Mouse (Mus musculus) myocyte (in vitro differentiated cells): ENCODE measurements around the gene Lrrc46. TPM values are rescaled to one million over a fixed set of nuclear protein-coding genes. Genes with fewer than 3 reads are reported as not detected.
A peak's percentile ranks its signal among the peaks of the same experiment; 100 is the strongest.

ENCODE experiments used
- H3K27me3 ChIP-seq: one replicate; pipeline ENCODE4 v1.6.1; 2011; ENCODE audit not compliant: control insufficient read depth, insufficient read depth, insufficient read length
- H3K36me3 ChIP-seq: one replicate; pipeline ENCODE4 v1.6.1; 2011; ENCODE audit not compliant: control insufficient read depth, insufficient read depth
- H3K4me2 ChIP-seq: one replicate; pipeline ENCODE4 v1.6.1; 2011; ENCODE audit warnings: low read depth, control low read depth
- H3K4me3 ChIP-seq: one replicate; pipeline ENCODE4 v1.5.1; 2011; ENCODE audit warnings: mild to moderate bottlenecking, control low read depth, moderate library complexity
- H3K79me2 ChIP-seq: one replicate; pipeline ENCODE4 v1.6.1; 2011; ENCODE audit not compliant: control insufficient read depth, insufficient read depth
- H3ac ChIP-seq: one replicate; pipeline ENCODE4 v1.6.1; 2011; ENCODE audit not compliant: control insufficient read depth, insufficient read length
- CEBPB ChIP-seq: IDR thresholded peaks from 2 replicates; pipeline ENCODE4 v1.6.1; 2011; ENCODE audit warnings: mild to moderate bottlenecking, moderate library complexity; ENCODE audit not compliant: poor library complexity, insufficient read depth, severe bottlenecking
- E2F4 ChIP-seq: IDR thresholded peaks from one replicate; pipeline ENCODE4 v1.6.1; 2011; ENCODE audit warnings: mild to moderate bottlenecking, control low read depth, moderate library complexity; ENCODE audit not compliant: insufficient read depth
- MAX ChIP-seq: IDR thresholded peaks from one replicate; pipeline ENCODE4 v1.6.1; 2011; ENCODE audit warnings: low read depth, mild to moderate bottlenecking, control low read depth
- MYOD1 ChIP-seq, 3 experiments: IDR thresholded peaks; one replicate each; pipeline ENCODE4 v1.6.1; 2011; ENCODE audit warnings: control low read depth in 2 of 3, low read depth in 2 of 3, mild to moderate bottlenecking in 2 of 3, moderate library complexity in 1 of 3; ENCODE audit not compliant: insufficient read length in 2 of 3, control insufficient read depth in 1 of 3
- MYOG ChIP-seq, 3 experiments: IDR thresholded peaks; one replicate each; pipeline ENCODE4 v1.6.1; 2011; ENCODE audit warnings: control low read depth in 2 of 3, low read depth in 2 of 3, mild to moderate bottlenecking in 2 of 3; ENCODE audit not compliant: insufficient read length in 2 of 3, control insufficient read depth in 1 of 3, insufficient read depth in 1 of 3
- POLR2A ChIP-seq: IDR thresholded peaks from one replicate; pipeline ENCODE4 v1.6.1; 2011; ENCODE audit warnings: low read depth, mild to moderate bottlenecking, control low read depth, moderate library complexity; ENCODE audit not compliant: insufficient read length
- POLR2AphosphoS2 ChIP-seq: IDR thresholded peaks from one replicate; pipeline ENCODE4 v1.6.1; 2011; ENCODE audit warnings: low read depth, control low read depth; ENCODE audit not compliant: insufficient read length
- REST ChIP-seq: IDR thresholded peaks from one replicate; pipeline ENCODE4 v1.6.1; 2011; ENCODE audit warnings: mild to moderate bottlenecking, control low read depth, moderate library complexity; ENCODE audit not compliant: insufficient read depth, insufficient read length
- SRF ChIP-seq: IDR thresholded peaks from one replicate; pipeline ENCODE4 v1.6.1; 2011; ENCODE audit warnings: low read depth; ENCODE audit not compliant: control insufficient read depth, insufficient read length
- TCF12 ChIP-seq: IDR thresholded peaks from one replicate; pipeline ENCODE4 v1.6.1; 2011; ENCODE audit warnings: mild to moderate bottlenecking, control low read depth; ENCODE audit not compliant: poor library complexity, insufficient read depth, severe bottlenecking
- TCF3 ChIP-seq: IDR thresholded peaks from one replicate; pipeline ENCODE4 v1.6.1; 2011; ENCODE audit warnings: low read depth, control low read depth; ENCODE audit not compliant: insufficient read length
- USF1 ChIP-seq: IDR thresholded peaks from one replicate; pipeline ENCODE4 v1.6.1; 2011; ENCODE audit warnings: low read depth, mild to moderate bottlenecking, control low read depth, moderate library complexity
- polyA plus RNA-seq: library from polyadenylated mRNA; unstranded; fragments of >200 nt; fragmentation: generic; extraction: Trizol; gene quantifications from one replicate; pipeline ENCODE4 v1.2.1, GENCODE M21; 2012; ENCODE audit warnings: missing spikeins

Lrrc46 gene
- polyA plus RNA-seq, 1 experiment, result 1.4 TPM

DNA sequence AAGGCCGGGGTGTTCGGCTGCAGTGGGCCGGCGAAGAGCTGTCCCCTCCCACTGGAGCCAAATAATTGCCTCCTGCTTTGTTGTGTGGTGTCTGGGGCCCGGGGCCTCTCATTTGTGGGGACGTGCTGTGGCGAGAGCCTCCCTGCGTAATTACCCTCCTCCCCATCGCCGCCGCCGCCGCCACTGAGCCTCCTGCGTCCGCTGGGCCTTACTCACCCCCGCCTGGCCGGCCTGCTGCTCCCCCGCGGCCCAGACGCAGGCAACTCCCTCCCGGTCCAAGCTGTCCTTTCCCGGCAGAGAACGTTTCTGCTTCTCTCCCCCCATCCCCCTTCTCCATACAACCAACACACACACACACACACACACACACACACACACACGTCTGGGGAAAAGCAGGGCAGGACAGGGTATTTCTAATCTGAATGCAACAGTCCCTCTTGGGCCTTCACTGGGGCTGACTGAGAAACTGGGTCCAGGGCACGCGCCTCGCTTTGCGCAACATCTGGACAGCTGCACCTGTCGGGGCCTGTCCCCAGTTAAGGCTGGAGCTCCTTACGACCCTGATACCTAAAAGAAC is 43.7 kb downstream of the Lrrc46 start:
- no peaks in the 10 kb centered on the region for H3K36me3 ChIP-seq
- no peaks in the 10 kb centered on the region for H3K27me3 ChIP-seq
- H3K4me2 ChIP-seq, result peak overlapping the region; percentile 66
- H3ac ChIP-seq, result peak overlapping the region; percentile 7
- TF ChIP-seq MYOD1 (IDR thresholded peaks at IDR 0.05; ENCODE audit: control insufficient read depth in 1 of 3, insufficient read length in 2 of 3, low read depth in 2 of 3), result peak in 2 of 3 experiments; percentile 44 to 70
- TF ChIP-seq USF1, result no peak
- TF ChIP-seq POLR2A, result peak; percentile 47
- peak overlapping the region; percentile 1 for H3K4me3 ChIP-seq
- no peaks in the 10 kb centered on the region for H3K79me2 ChIP-seq

- Histone ChIP-seq H3K36me3 (no peaks in the 10 kb centered on the region), H3K27me3 (no peaks in the 10 kb centered on the region), H3ac (peak overlapping the region; percentile 7), H3K4me2 (peak overlapping the region; percentile 66), H3K4me3 (peak overlapping the region; percentile 1), H3K79me2 (no peaks in the 10 kb centered on the region)
- no peak for TF ChIP-seq TCF3
- no peak for TF ChIP-seq SRF
- TF ChIP-seq TCF12, result no peak
- TF ChIP-seq POLR2A, result no peak
- no peak for TF ChIP-seq POLR2AphosphoS2
- no peak for TF ChIP-seq MAX
- TF ChIP-seq E2F4, result no peak
- no peak for TF ChIP-seq CEBPB
- TF ChIP-seq MYOD1 (IDR thresholded peaks at IDR 0.05; ENCODE audit: control insufficient read depth in 1 of 3, insufficient read length in 2 of 3, low read depth in 2 of 3), result peak in 2 of 3 experiments; percentile 21 to 57
- no peak for TF ChIP-seq REST
- peak in 1 of 3 experiments; percentile 43 for TF ChIP-seq MYOG (IDR thresholded peaks at IDR 0.05; ENCODE audit: control insufficient read depth in 1 of 3, insufficient read depth in 1 of 3, insufficient read length in 2 of 3, low read depth in 2 of 3)
- no peak for TF ChIP-seq USF1
Measured at GRCm38 (mm10) chr11:96996773-96997379, 44.3 kb downstream of the Lrrc46 start.

DNA sequence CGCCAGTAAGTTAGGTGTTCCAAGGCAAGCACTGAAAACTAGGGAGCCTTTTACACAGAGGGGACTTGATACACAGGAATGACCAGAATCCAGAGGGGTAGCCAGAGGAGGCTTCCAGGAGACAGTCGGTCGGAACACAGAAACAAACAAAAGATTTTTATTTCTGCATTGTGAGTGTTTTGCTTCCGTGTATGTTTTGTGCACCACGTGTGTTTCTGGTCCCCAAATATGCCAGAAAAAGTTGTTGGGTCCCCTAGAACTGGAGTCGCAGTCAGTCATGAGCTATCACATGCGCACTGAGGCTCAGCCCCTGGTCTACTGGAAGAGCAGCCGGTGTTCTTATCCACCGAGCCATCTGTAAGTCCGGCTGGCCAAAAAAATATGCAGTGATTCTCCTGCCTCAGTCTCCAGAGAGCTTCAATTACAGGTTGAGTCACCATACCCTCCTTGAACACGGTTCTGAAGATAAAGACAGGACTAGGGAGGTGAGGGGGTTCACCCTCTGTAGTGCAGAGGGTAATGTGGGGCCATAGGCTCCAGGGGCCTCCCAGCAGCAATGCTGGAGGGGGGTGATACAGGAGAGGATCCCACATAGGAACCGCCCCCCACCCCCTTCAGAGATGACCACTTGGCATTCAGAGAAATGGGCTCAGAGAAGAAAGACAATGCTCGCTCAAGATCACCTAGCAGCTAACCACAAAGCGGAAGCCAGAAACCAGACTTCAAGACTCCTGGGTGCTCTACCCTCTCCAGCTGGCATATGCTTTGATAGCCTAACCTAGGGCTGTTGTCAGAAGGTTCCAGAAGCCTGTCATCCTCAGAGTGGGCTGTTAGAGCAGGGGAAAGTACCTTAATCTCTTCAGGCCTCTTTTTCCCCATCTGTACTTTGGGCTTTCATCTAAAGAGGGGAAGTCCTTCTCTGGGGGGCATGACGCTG is 45.1 kb downstream of the Lrrc46 start:
- Histone ChIP-seq H3K79me2 (no peaks in the 10 kb centered on the region), H3ac (no peak overlapping the region), H3K36me3 (no peaks in the 10 kb centered on the region), H3K4me3 (no peak overlapping the region), H3K27me3 (no peaks in the 10 kb centered on the region), H3K4me2 (peak overlapping the region; percentile 66)
- TF ChIP-seq REST, result no peak
- TF ChIP-seq MYOG (IDR thresholded peaks at IDR 0.05; ENCODE audit: control insufficient read depth in 1 of 3, insufficient read depth in 1 of 3, insufficient read length in 2 of 3, low read depth in 2 of 3), result no peak
- TF ChIP-seq POLR2A, result no peak
- no peak for TF ChIP-seq POLR2AphosphoS2
- no peak for TF ChIP-seq E2F4
- no peak for TF ChIP-seq TCF12
- no peak for TF ChIP-seq TCF3
- no peak for TF ChIP-seq SRF
- TF ChIP-seq USF1, result no peak

GRCm38 (mm10) chr11:96995031-96995430 is 46.2 kb downstream of the Lrrc46 start:
- peak overlapping the region; percentile 32 for H3K4me2 ChIP-seq
- no peaks in the 10 kb centered on the region for H3K27me3 ChIP-seq
- H3K36me3 ChIP-seq, result no peaks in the 10 kb centered on the region
- H3K79me2 ChIP-seq, result no peaks in the 10 kb centered on the region
- no peak for TF ChIP-seq TCF12
- no peak for TF ChIP-seq REST
- no peak for TF ChIP-seq E2F4
- H3K4me3 ChIP-seq, result no peak overlapping the region
- H3ac ChIP-seq, result no peak overlapping the region

DNA sequence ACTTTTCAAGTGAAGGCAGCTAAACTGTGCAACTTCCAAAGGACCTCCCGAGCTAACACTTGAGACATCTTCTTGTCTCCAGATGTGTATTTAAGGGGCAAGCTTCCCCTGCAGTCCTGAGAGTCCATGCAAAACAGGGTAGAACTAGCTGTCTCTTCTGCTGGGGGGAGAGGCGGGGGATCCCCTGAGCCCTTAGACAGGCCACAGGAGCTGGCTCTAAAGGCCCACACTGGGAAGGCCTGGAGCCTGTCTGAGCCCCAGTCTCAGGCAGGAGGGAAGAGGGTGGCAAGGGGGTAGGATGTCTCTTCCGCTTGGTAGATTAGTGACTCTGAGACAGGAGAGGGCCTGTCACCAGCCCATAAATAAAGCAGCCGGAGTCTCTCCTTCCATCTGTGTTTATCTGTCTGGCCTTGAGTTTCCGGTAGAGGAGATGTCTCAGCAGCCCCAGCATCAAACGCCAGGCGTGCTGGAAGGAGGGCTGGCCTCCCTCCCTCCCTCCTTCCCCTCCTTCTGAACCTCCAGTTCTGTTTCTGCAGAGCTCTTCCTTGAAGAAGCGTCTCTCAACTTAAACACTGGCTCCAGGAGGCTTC is 48.4 kb downstream of the Lrrc46 start:
- H3K36me3 ChIP-seq, result no peaks in the 10 kb centered on the region
- no peaks in the 10 kb centered on the region for H3K27me3 ChIP-seq
- H3K79me2 ChIP-seq, result no peaks in the 10 kb centered on the region
- TF ChIP-seq POLR2A (peak; percentile 26), USF1 (no peak)
- H3K4me3 ChIP-seq, result no peak overlapping the region
- no peak overlapping the region for H3ac ChIP-seq
- peak overlapping the region; percentile 74 for H3K4me2 ChIP-seq
